Mouse (Mus musculus) heart, postnatal 4 days (tissue): ENCODE measurements at regions not wholly inside any gene's neighbourhood (a gene's known extent, or its start where the extent isn't known, plus 50 kb on each side); places are given as distances from the start of the nearest gene placed in this dataset.

Experiments used
- DNase-seq: peaks from one replicate; pipeline ENCODE4 v3.0.0; 2021

DNA sequence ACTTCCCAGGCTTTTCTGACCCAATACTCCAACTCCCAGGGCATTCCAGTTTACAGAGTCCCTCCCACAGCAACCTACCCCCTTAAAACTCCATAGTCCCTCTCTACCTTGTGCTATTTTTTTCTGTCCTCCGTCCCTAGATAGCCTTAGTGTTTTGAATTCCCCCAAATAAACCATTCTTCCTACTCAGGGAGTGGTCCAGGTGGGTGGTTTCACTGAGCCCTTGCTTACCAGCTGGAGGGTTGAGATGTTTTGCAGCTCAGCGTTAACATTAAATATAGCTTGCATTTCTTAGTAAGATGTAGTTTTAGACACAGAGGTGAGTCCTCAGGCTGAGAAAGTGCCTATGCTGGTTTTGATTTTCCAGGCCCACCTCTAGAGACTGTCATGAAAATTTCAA, 313.0 kb downstream of the Bmper start:
- DNase-seq = no peak

GRCm38 (mm10) chr9:23538051-23538450, 315.2 kb downstream of the Bmper start:
- no peak for DNase-seq

GRCm38 (mm10) chr9:23551692-23552091, 328.8 kb downstream of the Bmper start:
- DNase-seq = no peak

- DNase-seq = no peak
Measured at GRCm38 (mm10) chr9:23553766-23554165, 330.9 kb downstream of the Bmper start.

DNA sequence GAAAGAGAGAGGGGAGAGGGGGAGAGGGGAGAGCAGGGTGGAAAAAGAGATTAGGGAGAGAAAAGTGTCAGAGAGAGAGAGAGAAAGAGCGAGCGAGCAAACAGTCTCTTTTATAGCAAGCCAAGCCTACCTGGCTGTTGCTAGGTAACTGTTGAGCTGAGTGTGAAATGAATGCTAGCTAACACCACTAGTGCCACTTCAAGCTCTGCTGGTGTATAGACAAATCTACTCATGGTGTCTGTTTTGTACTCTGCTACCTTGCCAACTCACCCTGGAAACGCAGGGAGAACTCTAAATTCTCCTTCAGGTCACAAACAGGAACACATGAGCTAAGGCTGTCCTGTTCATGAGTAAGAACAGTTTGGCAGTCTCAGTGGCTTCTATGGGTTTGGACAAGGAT, 334.7 kb downstream of the Bmper start:
- no peak for DNase-seq

DNA sequence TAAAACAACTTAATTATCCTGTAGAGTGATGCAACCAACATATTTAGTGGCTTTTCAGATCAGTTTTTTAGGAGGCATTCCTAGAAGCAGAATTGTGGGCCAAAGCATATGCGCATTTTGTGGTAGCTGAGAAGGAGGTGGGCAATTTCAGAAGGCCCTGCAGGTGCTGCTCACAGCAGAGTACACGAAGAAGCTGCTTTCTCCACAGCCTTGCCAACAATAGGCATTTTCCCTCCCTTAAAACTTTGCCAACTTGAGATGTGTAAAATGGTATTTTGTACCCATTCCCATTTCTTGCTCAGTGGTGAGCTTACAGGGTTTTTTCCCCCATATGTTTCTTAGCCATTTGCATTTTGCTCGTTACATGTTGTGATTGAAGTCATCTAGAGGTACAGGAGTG, 339.0 kb downstream of the Bmper start:
- DNase-seq = no peak

DNA sequence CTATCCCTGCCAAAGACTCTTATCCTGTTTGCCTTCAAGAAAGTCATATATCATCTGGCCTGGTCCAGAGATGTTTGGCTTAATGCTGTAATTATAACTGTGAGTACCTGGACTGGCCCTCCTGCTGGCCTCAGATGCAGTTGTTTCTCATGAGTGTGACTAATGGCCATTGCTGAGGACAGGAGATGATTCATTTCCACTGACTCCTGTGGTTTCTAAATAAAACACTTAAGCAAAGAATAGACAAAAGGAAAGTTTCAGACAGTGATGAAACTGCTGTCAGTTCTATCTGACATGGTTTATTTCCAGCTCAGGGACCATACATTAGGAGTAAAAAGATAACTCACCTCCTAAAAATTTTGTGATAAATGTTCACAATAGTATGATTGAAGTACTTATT, 344.2 kb downstream of the Bmper start:
- DNase-seq = no peak

DNA sequence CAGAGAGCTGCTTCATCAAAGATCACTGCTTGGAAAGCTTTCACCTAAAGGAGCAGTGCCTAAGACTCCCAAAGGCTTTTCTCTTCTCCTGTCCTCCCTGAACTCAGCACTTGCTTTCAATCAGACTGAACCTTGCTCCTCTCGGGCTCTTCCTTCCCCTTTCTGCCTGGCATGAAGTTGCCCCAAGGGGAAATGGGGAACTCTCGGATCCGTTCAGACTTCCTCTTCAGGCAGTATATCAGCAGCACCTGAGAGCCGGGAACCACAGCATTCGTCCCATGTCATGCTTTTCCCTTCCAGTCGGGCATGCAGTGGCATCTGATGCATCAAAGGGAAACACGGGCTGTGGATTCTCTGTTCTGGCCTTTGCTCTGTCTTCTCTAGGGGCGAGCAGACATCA, 347.3 kb downstream of the Bmper start:
- DNase-seq = no peak

DNA sequence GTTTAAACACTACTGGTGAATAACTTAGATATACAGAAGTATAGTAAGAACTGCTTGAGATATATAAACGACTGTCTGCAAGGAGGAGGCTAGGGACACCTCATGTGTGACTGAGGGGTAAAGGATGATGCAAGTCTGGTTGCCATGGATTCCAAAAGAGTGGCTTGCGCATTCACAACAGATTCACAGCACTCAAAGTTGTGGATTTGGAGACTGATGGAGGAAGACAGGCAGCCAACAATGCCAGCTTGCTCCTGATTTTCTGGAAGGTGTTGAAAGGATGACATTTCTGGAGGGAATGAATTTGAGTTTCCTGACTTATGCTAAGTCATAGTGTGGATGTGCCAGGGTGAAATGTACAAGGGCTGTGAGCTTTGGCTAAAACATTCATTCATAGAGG, 353.4 kb downstream of the Bmper start:
- no peak for DNase-seq

DNA sequence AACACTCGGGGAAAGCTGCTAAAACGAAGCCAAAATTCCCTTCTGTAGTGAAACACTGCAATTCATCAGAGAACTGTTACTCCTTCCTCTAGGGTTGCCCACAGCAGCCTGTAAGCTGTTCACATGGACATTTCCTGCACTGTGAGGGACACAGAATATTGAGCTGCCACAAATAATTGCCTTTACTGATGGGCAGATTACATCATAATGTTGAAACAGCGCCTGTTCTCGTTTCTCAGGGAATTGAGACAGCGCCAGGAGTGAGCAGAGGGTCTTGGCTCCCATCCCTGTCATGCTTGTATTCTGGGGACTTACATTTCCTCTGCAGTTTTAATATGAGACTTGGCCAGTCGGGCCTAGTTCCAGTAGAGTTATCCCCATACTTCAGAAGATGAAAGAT, 357.3 kb downstream of the Bmper start:
- DNase-seq = peak; percentile 15

GRCm38 (mm10) chr9:23581039-23581606, 358.2 kb downstream of the Bmper start:
- DNase-seq = peak; percentile 83

DNA sequence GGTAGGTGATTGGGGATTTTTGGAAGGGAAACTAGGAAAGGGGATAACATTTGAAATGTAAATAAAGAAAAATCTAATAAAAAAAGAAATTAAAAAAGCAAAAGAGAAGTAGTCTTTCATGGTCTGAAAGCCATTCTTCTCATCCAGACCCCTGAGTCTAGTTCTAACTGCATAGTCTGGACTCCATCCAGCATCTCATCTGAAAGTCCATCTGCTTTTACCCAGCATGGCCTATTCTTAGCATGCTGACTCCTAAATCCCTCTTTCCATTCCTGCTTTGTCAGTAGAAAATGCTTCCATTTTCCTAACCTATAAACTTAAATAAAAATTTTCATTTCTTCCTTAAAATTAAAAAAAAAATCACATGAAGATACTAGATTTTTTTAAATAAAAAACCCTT, 361.7 kb downstream of the Bmper start:
- no peak for DNase-seq

GRCm38 (mm10) chr9:23589024-23589423, 366.1 kb downstream of the Bmper start:
- DNase-seq = no peak

GRCm38 (mm10) chr9:23591906-23592305, 369.0 kb downstream of the Bmper start:
- DNase-seq = no peak

DNA sequence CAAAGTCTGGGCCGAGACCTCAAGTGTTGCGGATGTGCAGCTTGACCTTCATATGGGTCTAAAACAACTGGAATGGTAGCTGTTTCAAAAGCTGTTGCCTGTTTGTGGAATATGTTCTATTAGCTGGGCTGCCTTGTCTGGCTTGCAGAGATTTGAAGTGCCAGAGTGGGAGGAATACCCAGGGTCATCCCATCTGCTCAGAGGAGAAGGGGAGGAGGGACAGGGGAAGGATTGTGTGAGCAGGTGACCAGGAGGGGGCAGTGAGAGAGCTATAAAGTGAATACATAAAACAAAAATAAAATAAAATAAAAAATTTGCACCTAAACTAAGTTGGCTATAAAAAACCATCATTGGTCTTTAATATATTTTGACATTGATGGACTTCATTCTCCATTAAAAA, 377.7 kb downstream of the Bmper start:
- no peak for DNase-seq
